24 mouse cellular contexts compared by ENCODE assay signal in the genomic region with DNA sequence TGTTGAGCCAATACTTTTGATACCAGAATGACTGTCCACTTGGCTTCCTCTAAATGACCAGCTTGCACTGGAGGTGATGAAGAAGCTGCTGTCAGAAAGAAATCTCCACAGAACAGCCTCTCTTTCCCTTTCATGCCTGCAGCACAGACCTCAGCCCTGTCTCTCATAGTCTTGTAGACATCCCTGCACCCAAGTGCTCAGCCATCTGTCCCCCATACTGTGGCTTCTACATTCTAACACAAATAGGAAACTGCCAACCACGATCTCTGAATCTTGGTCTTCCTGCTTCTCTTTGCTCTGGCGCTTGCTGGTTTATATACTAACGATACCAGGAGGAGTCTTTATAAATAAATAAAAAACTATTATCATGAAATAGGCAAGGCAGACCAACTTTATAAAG.
DNase-seq lines count a peak whose midpoint lies in the region; ATAC-seq and TF ChIP-seq lines count a peak whose summit lies in the region.
"Had no signal": no experiment of that assay in that cellular context is flagged by ENCODE, and none has a peak within 500 bp of the region (broad histone marks: within the 10 kb centered on the region; RNA-seq: fewer than 3 reads in every experiment).

No protein-coding gene starts in this region.

- ATAC-seq in forebrain, embryonic 15.5 days (replicated peaks) = 0 out of 2 replicates have a peak, but pooled peaks have one; percentile 49
- no peak; the same call in 1 of the 2 replicates for ATAC-seq in forebrain, embryonic 16.5 days

- no peaks in the 10 kb centered on the region for H3K27me3 ChIP-seq in forebrain, embryonic 15.5 days
- H3K27me3 ChIP-seq in forebrain, embryonic 16.5 days (replicated peaks; ENCODE audit: control insufficient read depth, insufficient read depth, low read length) = no peaks in the 10 kb centered on the region
- H3K27me3 ChIP-seq in heart, adult 2 months (ENCODE audit: control insufficient read depth, insufficient read depth, low read length) = no peaks in the 10 kb centered on the region
- H3K27me3 ChIP-seq: embryonic facial prominence, embryonic 12.5 days had no signal

- TF ChIP-seq EP300 in heart, adult 2 months (IDR thresholded peaks at IDR 0.05; ENCODE audit: insufficient read depth, low read depth, low read length) = no peak

- TF ChIP-seq CTCF in heart, adult 2 months (IDR thresholded peaks at IDR 0.05) = no peak

- peak; percentile 40 for DNase-seq in thymus, postnatal 0 days (ENCODE audit: low spot score)
- DNase-seq in thymus, adult 18-20 months = no peak
- peak; percentile 64 to 73 for DNase-seq in cerebellum, postnatal 10 days
- DNase-seq in kidney, adult 8-10 months = no peak
- DNase-seq in urinary bladder, postnatal 10 days (ENCODE audit: low spot score) = no peak
- no peak for DNase-seq in heart, adult 2 months
- DNase-seq: adrenal gland, postnatal 36 days; gastrocnemius, adult 2 months; heart, postnatal 4 days; kidney, adult 2 months; kidney, postnatal 10 days; liver; lung, postnatal 10 days; right cerebral cortex, adult 18-20 months; right cerebral cortex, postnatal 4 days; thymus, postnatal 36 days had no signal

- no peaks in the 10 kb centered on the region for H3K79me2 ChIP-seq in heart, adult 2 months (replicated peaks; ENCODE audit: control insufficient read depth, insufficient read depth, low read length)

- TF ChIP-seq POLR2A in heart, adult 2 months (IDR thresholded peaks at IDR 0.05; ENCODE audit: insufficient read depth, low read depth, low read length) = no peak

- no peak overlapping the region for H3K4me3 ChIP-seq in forebrain, embryonic 15.5 days
- no peak overlapping the region for H3K4me3 ChIP-seq in forebrain, embryonic 16.5 days (replicated peaks; ENCODE audit: low read length)
- no peak overlapping the region for H3K4me3 ChIP-seq in heart, adult 2 months
- H3K4me3 ChIP-seq: embryonic facial prominence, embryonic 12.5 days; gastrocnemius, adult 2 months; heart, embryonic 10.5 days; hindbrain, embryonic 15.5 days; limb, embryonic 10.5 days; neural tube, embryonic 15.5 days had no signal

- H3K9me3 ChIP-seq in forebrain, embryonic 15.5 days = no peaks in the 10 kb centered on the region
- no peaks in the 10 kb centered on the region for H3K9me3 ChIP-seq in forebrain, embryonic 16.5 days (ENCODE audit: control insufficient read depth, low read length)
- H3K9me3 ChIP-seq: embryonic facial prominence, embryonic 12.5 days; heart, embryonic 10.5 days; hindbrain, embryonic 15.5 days; limb, embryonic 10.5 days; neural tube, embryonic 15.5 days had no signal

- WGBS in forebrain, embryonic 15.5 days = 74% methylated on average over 3 of the region's 3 CpGs
- WGBS in forebrain, embryonic 16.5 days = 74% methylated on average over 3 of the region's 3 CpGs
- WGBS in heart, adult 2 months = 91% methylated on average over 3 of the region's 3 CpGs

- H3K9ac ChIP-seq in forebrain, embryonic 15.5 days (replicated peaks) = no peak overlapping the region
- H3K9ac ChIP-seq in forebrain, embryonic 16.5 days (replicated peaks; ENCODE audit: low read depth, low read length) = no peak overlapping the region
- H3K9ac ChIP-seq in heart, adult 2 months (ENCODE audit: low read depth, low read length) = no peak overlapping the region
- H3K9ac ChIP-seq: embryonic facial prominence, embryonic 12.5 days; hindbrain, embryonic 15.5 days; neural tube, embryonic 15.5 days had no signal

- H3K4me2 ChIP-seq in forebrain, embryonic 15.5 days (replicated peaks) = no peak overlapping the region
- H3K4me2 ChIP-seq in forebrain, embryonic 16.5 days (ENCODE audit: low read length) = no peak overlapping the region
- H3K4me2 ChIP-seq: embryonic facial prominence, embryonic 12.5 days; hindbrain, embryonic 15.5 days; midbrain, embryonic 11.5 days; neural tube, embryonic 15.5 days had no signal

- H3K4me1 ChIP-seq in forebrain, embryonic 15.5 days = peaks cover 20% of the 10 kb centered on the region
- H3K4me1 ChIP-seq in forebrain, embryonic 16.5 days (replicated peaks; ENCODE audit: control insufficient read depth, insufficient read depth, low read length) = peaks cover 16% of the 10 kb centered on the region
- peaks cover 2% of the 10 kb centered on the region for H3K4me1 ChIP-seq in heart, adult 2 months (ENCODE audit: control insufficient read depth, insufficient read depth, low read length)

- H3K36me3 ChIP-seq in forebrain, embryonic 15.5 days = no peaks in the 10 kb centered on the region
- no peaks in the 10 kb centered on the region for H3K36me3 ChIP-seq in forebrain, embryonic 16.5 days (ENCODE audit: control insufficient read depth, insufficient read depth)
- H3K36me3 ChIP-seq in heart, adult 2 months (ENCODE audit: control insufficient read depth, insufficient read depth, low read length) = no peaks in the 10 kb centered on the region
- H3K36me3 ChIP-seq: embryonic facial prominence, embryonic 12.5 days; heart, embryonic 10.5 days; hindbrain, embryonic 15.5 days; neural tube, embryonic 15.5 days had no signal

- no peak overlapping the region; the same call in 1 of the 2 replicates for H3K27ac ChIP-seq in forebrain, embryonic 15.5 days (replicated peaks)
- H3K27ac ChIP-seq in forebrain, embryonic 16.5 days (ENCODE audit: low read length) = no peak overlapping the region
- H3K27ac ChIP-seq in heart, adult 2 months = no peak overlapping the region
- H3K27ac ChIP-seq: embryonic facial prominence, embryonic 12.5 days; gastrocnemius, adult 2 months; heart, embryonic 10.5 days; hindbrain, embryonic 15.5 days; limb, embryonic 10.5 days; neural tube, embryonic 15.5 days had no signal

- intact Hi-C loops in heart, adult 2 months (cut with DNase I) = no loop called here

Comparison
In these comparisons a context has a peak if more than half of its experiments do, and no peak if none do; other contexts are left out.
1. DNase-seq: peak in thymus, postnatal 0 days (single experiment) and cerebellum, postnatal 10 days (2 of 2); none in thymus, adult 18-20 months (0 of 2), kidney, adult 8-10 months (0 of 2), urinary bladder, postnatal 10 days (single experiment) and heart, adult 2 months (0 of 2).